Mouse (Mus musculus) frontal cortex, postnatal 14 days (tissue): ENCODE measurements around the gene Fam168b.

ENCODE experiments used
- DNase-seq, 2 experiments: peaks; one replicate each; pipeline ENCODE4 v3.0.0; 2022; ENCODE audit warnings: low spot score in 2 of 2

Gene Fam168b

GRCm38 (mm10) chr1:34812407-34813247, 30.2 kb downstream of the Fam168b start:
- DNase-seq: no peak

- DNase-seq: no peak
Observed at GRCm38 (mm10) chr1:34811581-34811980, 31.3 kb downstream of the Fam168b start.

GRCm38 (mm10) chr1:34811035-34811434, 31.8 kb downstream of the Fam168b start:
- DNase-seq: no peak

GRCm38 (mm10) chr1:34810293-34810692, 32.6 kb downstream of the Fam168b start:
- DNase-seq: no peak

- DNase-seq: no peak
Observed at GRCm38 (mm10) chr1:34808445-34808844, 34.4 kb downstream of the Fam168b start.

GRCm38 (mm10) chr1:34805931-34806520, 36.8 kb downstream of the Fam168b start:
- DNase-seq: no peak

- DNase-seq: no peak
Observed at GRCm38 (mm10) chr1:34804863-34805262, 38.0 kb downstream of the Fam168b start.

- DNase-seq: peak; percentile 33 to 61
Observed at GRCm38 (mm10) chr1:34802290-34802642, 40.6 kb downstream of the Fam168b start.

- peak in 1 of 2 experiments; percentile 61 for DNase-seq
Observed at GRCm38 (mm10) chr1:34801616-34802289, 41.1 kb downstream of the Fam168b start.

- DNase-seq: no peak
Observed at GRCm38 (mm10) chr1:34799140-34799539, 43.7 kb downstream of the Fam168b start.

GRCm38 (mm10) chr1:34793304-34794300, 49.3 kb downstream of the Fam168b start:
- DNase-seq: no peak

GRCm38 (mm10) chr1:34783538-34784161, 59.2 kb downstream of the Fam168b start:
- DNase-seq: no peak

GRCm38 (mm10) chr1:34775870-34776269, 67.0 kb downstream of the Fam168b start:
- no peak for DNase-seq

- DNase-seq: no peak
Observed at GRCm38 (mm10) chr1:34768875-34769274, 74.0 kb downstream of the Fam168b start.

GRCm38 (mm10) chr1:34767851-34768250, 75.0 kb downstream of the Fam168b start:
- DNase-seq: no peak

- no peak for DNase-seq
Observed at GRCm38 (mm10) chr1:34766899-34767298, 76.0 kb downstream of the Fam168b start.
